Mouse (Mus musculus) forebrain, embryonic 15.5 days (tissue): ENCODE results near the gene Stx12. TPM values are rescaled to one million over a fixed set of nuclear protein-coding genes. Genes with fewer than 3 reads are reported as not detected.

ENCODE experiments used
- ATAC-seq: fragments of 200-750 bp; cut with Nextera tagmentation; replicated peaks from 2 replicates; pipeline ENCODE4 v1.8.0; 2017; ENCODE audit warnings: mild to moderate bottlenecking, moderate TSS enrichment, moderate library complexity
- H3K27ac ChIP-seq: fragments of 300-500 bp; sonication (generic); replicated peaks from 2 replicates; pipeline ENCODE4 v1.5.1; 2015; ENCODE audit warnings: mild to moderate bottlenecking, inconsistent platforms
- H3K27me3 ChIP-seq: fragments of 300-500 bp; sonication (generic); 2 replicates; pipeline ENCODE4 v1.6.1; 2015; ENCODE audit warnings: inconsistent platforms
- H3K36me3 ChIP-seq: fragments of 300-500 bp; sonication (generic); 2 replicates; pipeline ENCODE4 v1.6.1; 2015; ENCODE audit warnings: mild to moderate bottlenecking, inconsistent platforms
- H3K4me1 ChIP-seq: fragments of 300-500 bp; sonication (generic); 2 replicates; pipeline ENCODE4 v1.6.1; 2015; ENCODE audit warnings: inconsistent platforms
- H3K4me2 ChIP-seq: fragments of 300-500 bp; sonication (generic); replicated peaks from 2 replicates; pipeline ENCODE4 v1.6.1; 2015; ENCODE audit warnings: mild to moderate bottlenecking, inconsistent platforms
- H3K4me3 ChIP-seq: fragments of 300-500 bp; sonication (generic); 2 replicates; pipeline ENCODE4 v1.5.1; 2015; ENCODE audit warnings: mild to moderate bottlenecking, inconsistent platforms
- H3K9ac ChIP-seq: fragments of 300-500 bp; sonication (generic); replicated peaks from 2 replicates; pipeline ENCODE4 v1.6.1; 2015; ENCODE audit warnings: mild to moderate bottlenecking, inconsistent platforms
- H3K9me3 ChIP-seq: fragments of 300-500 bp; sonication (generic); 2 replicates; pipeline ENCODE4 v1.6.1; 2016; ENCODE audit warnings: inconsistent platforms
- WGBS: fragments of 180-500 bp; shearing (Covaris S2); methylation state at CpG from one replicate; pipeline ENCODE4 v1.1.7; 2015; ENCODE audit warnings: mixed read lengths; 5-methylcytosine and 5-hydroxymethylcytosine counted together
- polyA plus RNA-seq: library from polyadenylated mRNA; unstranded; fragments of >200 nt; fragmentation: Nextera tagmentation; extraction: Ambion mirVana; gene quantifications from 2 replicates; pipeline ENCODE4 v1.2.1, GENCODE M21; 2015

Gene Stx12
- polyA plus RNA-seq, 1 experiment from 2014 or later, result 158 TPM

DNA sequence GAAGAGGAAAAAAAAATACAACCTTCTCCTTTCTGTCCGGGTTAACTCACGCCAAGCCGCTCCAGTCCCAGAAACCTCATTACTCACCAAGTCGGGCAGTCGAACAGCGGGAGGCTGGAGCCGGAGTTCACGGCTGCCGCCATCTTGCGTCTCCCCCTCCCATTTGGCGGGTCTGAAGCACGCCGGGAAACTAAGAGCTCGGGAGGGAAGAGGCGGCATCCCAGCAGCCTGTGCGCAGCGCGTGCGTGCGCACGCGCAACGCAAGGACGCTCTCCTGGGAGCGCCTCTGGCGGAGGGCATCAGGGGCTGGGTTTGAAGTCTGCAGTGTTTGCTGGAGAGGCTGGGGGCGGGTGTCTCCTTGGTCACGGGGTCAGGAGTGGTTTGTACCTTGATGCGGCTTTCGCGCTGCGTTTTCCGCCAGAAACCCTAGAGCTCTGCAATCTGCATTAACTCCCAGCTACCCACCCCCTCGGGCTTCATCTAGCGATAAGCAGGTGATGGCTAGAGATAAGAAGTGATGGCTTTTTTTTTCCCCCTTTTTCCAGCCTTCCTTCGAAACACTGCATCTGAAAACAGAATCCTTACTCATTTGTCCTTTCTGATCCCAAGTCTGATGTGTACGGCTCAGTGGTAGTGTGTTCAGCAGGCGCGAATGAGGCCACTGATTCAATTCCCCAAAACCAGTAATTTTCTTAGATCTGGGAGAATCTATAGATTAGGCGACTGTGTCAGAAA is 41.2 kb downstream of the Stx12 start, which contains the start of gene Ppp1r8:
Ppp1r8 (minus strand) TSS at position 200 of the 735 bp plus-strand sequence.
- peak within 1 kb of the TSS; percentile 85 for H3K4me3 ChIP-seq
- peak within 1 kb of the TSS; percentile 89 for H3K27ac ChIP-seq
- peaks cover 25% of the 10 kb centered on the region for H3K36me3 ChIP-seq
- peak within 1 kb of the TSS; percentile 88 for H3K9ac ChIP-seq
- peak within 1 kb of the TSS; percentile 71 for H3K4me2 ChIP-seq
- ATAC-seq, result peak; percentile 100
- no peaks in the 10 kb centered on the region for H3K9me3 ChIP-seq
- WGBS, result under 1% methylated on average over 40 of the region's 40 CpGs
- no peaks in the 10 kb centered on the region for H3K27me3 ChIP-seq
- peaks cover 21% of the 10 kb centered on the region for H3K4me1 ChIP-seq

DNA sequence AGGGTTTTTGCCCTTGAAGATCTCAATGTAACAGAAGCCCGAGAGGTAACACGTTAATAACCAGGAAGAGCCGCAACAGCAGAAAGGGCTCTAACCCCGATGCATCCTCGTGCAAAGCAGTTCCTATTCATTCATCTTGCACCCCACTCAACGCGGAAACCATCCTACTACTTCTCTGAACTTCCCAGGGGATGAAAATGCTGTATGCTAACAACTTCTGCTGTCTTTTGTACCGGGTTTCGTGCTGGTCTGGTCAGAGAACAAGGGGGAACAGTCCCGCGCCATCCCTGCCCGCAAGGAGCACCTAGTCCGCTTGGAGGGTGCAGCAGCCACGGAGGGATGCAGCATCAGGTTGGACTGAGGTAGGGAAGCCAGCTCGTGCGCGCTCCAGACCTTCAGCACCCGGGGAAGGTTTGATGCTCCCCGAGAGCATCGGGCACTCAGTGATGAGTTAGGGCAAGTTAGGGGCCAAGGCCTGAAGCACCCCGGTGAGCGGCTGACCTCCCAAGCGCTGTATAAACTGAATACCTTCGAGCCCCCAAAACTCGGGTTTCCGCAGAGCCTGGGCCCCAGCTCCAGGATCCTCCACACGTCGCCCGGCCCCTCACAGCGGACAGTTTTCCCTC is 41.9 kb downstream of the Stx12 start:
- peak overlapping the region; percentile 85 for H3K4me3 ChIP-seq
- peak overlapping the region; percentile 71 for H3K4me2 ChIP-seq
- H3K27me3 ChIP-seq, result no peaks in the 10 kb centered on the region
- under 1% methylated on average over 30 of the region's 30 CpGs for WGBS
- peaks cover 21% of the 10 kb centered on the region for H3K4me1 ChIP-seq
- peak; percentile 42; the same call in 1 of the 2 replicates for ATAC-seq
- H3K27ac ChIP-seq, result peak overlapping the region; percentile 89
- H3K9me3 ChIP-seq, result no peaks in the 10 kb centered on the region
- peak overlapping the region; percentile 88 for H3K9ac ChIP-seq
- H3K36me3 ChIP-seq, result peaks cover 31% of the 10 kb centered on the region

DNA sequence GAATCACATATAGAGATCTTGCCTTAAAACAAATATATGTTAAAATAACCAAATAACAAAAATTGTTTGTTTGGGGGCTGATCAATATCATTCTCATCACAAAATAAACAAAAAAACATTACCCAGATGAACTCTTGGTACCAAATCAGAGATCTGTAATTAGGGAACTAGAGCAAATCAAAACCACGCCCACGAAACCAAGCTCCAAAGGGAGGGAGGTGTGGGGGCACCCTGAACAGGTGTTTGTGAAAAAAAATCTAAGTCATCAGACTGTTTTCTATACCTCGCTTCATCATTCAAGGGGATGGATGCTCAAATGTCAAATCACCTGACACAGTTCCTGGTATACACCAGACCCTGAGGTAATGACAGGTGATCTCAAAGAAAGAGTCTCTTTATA is 42.8 kb downstream of the Stx12 start:
- ATAC-seq, result no peak
- peak overlapping the region; percentile 89; the same call in 1 of the 2 replicates for H3K27ac ChIP-seq
- H3K4me2 ChIP-seq, result peak overlapping the region; percentile 71
- H3K36me3 ChIP-seq, result peaks cover 35% of the 10 kb centered on the region
- H3K4me3 ChIP-seq, result peak overlapping the region; percentile 85
- peak overlapping the region; percentile 88 for H3K9ac ChIP-seq
- WGBS, result 82% methylated on average over 3 of the region's 3 CpGs
- peaks cover 21% of the 10 kb centered on the region for H3K4me1 ChIP-seq
- no peaks in the 10 kb centered on the region for H3K9me3 ChIP-seq
- H3K27me3 ChIP-seq, result no peaks in the 10 kb centered on the region

DNA sequence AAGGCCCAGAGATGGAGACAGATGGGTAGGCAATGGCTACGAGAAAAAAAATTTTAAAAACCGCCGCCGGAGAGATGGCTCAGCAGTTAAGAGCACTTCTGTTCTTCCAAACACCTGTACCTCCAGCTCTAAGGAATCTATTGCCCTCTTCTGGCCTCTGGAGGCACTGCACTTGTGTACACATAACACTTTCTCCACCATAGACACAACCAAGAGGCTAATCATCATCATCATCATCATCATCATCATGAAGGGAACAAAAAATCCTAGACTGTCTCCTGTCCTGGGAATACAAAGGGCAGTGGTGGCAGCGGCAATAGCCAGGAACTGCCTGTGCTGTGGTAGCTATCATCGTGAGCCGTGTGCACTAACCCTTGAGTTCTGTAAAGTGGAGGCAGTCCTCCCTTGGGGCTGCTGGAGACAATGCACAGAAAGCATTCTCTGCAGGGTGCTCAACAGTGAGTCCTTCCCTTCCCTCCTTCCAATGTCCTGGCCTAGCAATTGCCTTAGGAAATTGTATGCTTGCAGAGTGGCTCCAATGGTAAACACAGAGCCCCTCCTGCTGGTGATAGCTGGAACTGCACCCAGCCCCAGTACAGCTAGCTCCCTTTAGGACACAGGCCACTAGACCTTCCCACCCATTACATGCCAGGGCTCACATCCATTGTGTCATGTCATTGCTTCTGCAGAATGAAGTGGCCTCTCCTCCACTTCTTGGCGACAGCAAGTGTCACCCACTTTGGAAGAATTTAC is 60.5 kb downstream of the Stx12 start:
- Histone ChIP-seq H3K27ac (no peak overlapping the region), H3K4me3 (no peak overlapping the region), H3K9ac (no peak overlapping the region), H3K4me1 (no peaks in the 10 kb centered on the region), H3K9me3 (no peaks in the 10 kb centered on the region), H3K4me2 (no peak overlapping the region), H3K36me3 (peaks cover 38% of the 10 kb centered on the region), H3K27me3 (no peaks in the 10 kb centered on the region)
- ATAC-seq, result no peak
- WGBS, result 72% methylated on average over 8 of the region's 8 CpGs

DNA sequence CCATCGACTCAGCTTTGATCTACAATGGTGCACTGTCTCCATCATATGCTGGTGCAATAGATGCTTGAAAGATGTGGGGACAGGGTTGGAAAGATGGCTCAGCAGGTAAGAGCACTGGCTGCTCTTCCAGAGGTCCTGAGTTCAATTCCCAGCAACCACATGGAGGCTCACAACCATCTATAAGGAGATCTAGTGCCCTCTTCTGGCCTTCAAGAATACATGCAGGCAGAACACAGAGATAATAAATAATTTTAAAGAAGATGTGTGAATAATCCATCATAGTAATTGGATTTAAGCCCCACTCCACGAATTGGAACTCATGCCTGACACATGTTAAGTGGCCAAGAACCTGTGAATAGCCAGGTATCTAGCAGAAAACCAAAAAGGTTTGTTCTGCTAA is 65.9 kb downstream of the Stx12 start:
- no peak overlapping the region for H3K4me2 ChIP-seq
- no peak overlapping the region for H3K27ac ChIP-seq
- ATAC-seq, result no peak
- H3K27me3 ChIP-seq, result no peaks in the 10 kb centered on the region
- H3K9me3 ChIP-seq, result no peaks in the 10 kb centered on the region
- H3K4me3 ChIP-seq, result no peak overlapping the region
- no peak overlapping the region for H3K9ac ChIP-seq
- H3K36me3 ChIP-seq, result no peaks in the 10 kb centered on the region
- 52% methylated on average over 2 of the region's 2 CpGs for WGBS
- no peaks in the 10 kb centered on the region for H3K4me1 ChIP-seq

DNA sequence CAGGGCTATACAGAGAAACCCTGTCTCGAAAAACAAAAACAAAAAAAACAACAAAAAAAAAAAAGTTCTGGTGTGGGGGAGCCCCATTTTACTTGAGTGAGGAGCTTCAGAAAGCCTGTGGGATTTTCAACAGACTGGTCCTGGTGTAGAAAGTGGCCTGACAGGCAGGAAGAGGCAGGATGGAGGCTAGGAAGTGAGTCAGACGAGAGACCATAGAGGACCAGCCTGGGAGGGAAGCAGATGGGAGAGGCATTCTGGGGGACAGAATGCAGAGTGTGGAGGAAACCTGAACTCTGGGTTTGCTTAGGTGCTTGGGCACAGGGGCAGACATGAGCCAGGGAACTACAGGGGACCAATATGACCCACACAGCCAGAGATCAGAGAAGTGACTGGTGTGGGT is 67.5 kb downstream of the Stx12 start:
- Histone ChIP-seq H3K9me3 (no peaks in the 10 kb centered on the region), H3K36me3 (no peaks in the 10 kb centered on the region), H3K4me2 (no peak overlapping the region), H3K27ac (no peak overlapping the region), H3K4me1 (no peaks in the 10 kb centered on the region), H3K27me3 (no peaks in the 10 kb centered on the region), H3K9ac (no peak overlapping the region), H3K4me3 (no peak overlapping the region)
- ATAC-seq, result no peak
- WGBS, result 72% methylated on average over 2 of the region's 2 CpGs

DNA sequence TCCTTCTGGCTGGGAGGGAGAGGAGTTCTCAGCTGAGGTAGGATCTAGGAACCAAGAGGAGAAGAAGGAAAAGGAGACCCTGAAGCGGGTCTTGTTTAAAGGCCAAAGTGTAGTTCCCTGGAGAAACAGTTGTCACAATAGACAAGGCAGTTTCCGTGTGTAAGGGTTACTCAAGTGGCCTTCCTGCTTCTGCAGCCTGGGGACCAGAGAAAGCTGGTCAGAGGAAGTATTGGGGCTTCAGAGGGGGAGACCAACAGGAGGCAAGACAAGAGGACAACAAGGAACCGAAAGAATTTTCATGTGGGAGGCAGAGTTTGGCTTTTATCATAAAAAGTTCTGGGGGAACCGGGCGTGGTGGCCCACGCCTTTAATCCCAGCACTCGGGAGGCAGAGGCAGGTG is 67.9 kb downstream of the Stx12 start:
- Histone ChIP-seq H3K4me1 (no peaks in the 10 kb centered on the region), H3K9me3 (no peaks in the 10 kb centered on the region), H3K4me3 (no peak overlapping the region), H3K9ac (no peak overlapping the region), H3K27me3 (no peaks in the 10 kb centered on the region), H3K4me2 (no peak overlapping the region), H3K27ac (no peak overlapping the region), H3K36me3 (no peaks in the 10 kb centered on the region)
- WGBS, result 81% methylated on average over 7 of the region's 7 CpGs
- ATAC-seq, result no peak

DNA sequence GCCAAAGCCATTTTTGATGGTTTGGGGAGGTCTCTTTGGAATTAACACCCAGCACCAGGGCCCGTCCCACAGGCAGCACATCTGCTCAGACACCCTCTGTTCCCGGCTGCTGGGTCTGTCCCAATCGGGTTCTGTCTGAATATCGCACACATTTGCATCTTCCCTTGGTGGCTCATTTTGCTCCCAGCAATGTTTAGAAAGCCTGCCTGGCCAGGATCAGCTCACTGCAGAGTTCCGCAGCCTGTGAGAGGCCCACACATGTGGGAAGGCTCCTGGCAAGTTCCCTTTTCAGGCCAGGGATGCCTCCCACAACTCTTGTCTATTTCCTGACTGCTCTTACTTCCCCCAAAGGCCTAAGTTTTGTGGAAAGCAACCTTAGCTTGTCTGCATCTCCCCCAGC is 74.7 kb downstream of the Stx12 start:
- Histone ChIP-seq H3K4me3 (no peak overlapping the region), H3K9me3 (no peaks in the 10 kb centered on the region), H3K4me2 (no peak overlapping the region), H3K9ac (no peak overlapping the region), H3K36me3 (no peaks in the 10 kb centered on the region), H3K27me3 (no peaks in the 10 kb centered on the region), H3K4me1 (no peaks in the 10 kb centered on the region), H3K27ac (no peak overlapping the region)
- no peak for ATAC-seq
- 92% methylated on average over 5 of the region's 5 CpGs for WGBS

DNA sequence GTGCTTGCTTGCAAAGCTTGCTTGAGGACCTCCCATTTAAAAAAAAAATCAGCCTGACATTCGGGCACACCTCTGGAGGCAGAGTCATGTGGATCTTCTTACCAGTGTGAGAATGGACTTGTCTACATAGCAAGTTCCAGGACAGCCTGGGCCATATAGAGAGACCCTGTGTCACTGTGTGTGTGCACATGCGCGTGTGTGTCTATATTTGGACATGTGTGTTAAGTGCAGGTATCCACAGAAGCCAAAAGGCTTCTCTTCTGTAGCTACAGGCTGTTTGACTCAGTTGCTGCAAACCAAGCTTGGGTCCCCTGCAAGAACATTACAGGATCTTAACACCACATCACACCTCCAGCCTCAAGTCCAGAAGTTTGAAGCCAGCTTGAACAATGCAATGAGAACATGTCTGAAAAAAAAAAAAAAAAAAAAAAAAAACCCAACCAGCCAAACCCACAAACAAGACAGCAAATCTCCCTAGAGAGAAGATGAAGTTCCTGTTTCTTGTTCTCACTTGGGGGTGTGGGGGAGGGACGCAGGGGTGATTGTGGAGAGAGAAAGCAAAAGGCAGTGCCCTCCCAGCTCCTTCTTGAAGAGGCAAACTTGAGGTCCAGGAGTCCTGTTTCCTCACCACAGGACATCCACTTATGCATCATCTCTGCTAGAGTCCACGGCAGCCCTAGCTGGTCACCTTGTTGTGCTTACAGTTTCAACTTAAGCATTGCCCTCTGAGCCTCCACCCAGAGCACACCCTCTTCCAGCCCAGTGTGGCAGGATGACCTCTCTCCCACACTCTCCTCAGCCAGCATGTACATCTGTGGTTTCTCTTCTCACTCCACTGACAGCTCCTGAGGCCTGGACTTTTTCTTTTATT is 76.3 kb downstream of the Stx12 start:
- Histone ChIP-seq H3K9ac (no peak overlapping the region), H3K27ac (no peak overlapping the region), H3K36me3 (no peaks in the 10 kb centered on the region), H3K4me3 (no peak overlapping the region), H3K4me2 (no peak overlapping the region), H3K9me3 (no peaks in the 10 kb centered on the region), H3K27me3 (no peaks in the 10 kb centered on the region), H3K4me1 (no peaks in the 10 kb centered on the region)
- 80% methylated on average over 5 of the region's 5 CpGs for WGBS
- ATAC-seq, result no peak

DNA sequence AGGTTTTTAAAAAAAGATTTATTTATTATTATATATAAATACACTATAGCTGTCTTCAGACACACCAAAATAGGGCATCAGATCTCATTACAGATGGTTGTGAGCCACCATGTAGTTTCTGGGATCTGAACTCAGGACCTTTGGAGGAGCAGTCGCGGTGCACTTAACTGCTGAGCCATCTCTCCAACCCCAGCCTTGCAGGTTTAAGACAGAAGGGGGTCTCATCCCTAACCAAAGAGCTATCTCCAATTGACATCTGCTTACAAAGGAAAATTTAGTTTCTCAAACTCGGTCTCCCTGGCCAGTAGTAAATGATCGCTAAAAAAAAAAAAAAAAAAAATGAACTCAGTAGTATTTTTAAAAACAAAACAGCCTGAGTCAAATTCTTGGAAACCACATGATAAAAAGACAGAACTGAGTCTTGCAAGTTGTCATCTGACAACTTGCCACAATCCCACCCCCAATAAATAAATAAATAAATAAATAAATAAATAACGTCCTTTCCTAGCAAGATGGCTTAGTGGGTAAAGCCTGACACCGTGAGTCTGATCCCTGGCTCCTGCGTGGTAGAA is 77.6 kb downstream of the Stx12 start:
- H3K36me3 ChIP-seq, result no peaks in the 10 kb centered on the region
- no peak overlapping the region for H3K9ac ChIP-seq
- ATAC-seq, result no peak
- H3K4me2 ChIP-seq, result no peak overlapping the region
- H3K27ac ChIP-seq, result no peak overlapping the region
- no peaks in the 10 kb centered on the region for H3K27me3 ChIP-seq
- WGBS, result 90% methylated on average over 7 of the region's 7 CpGs
- no peaks in the 10 kb centered on the region for H3K4me1 ChIP-seq
- no peaks in the 10 kb centered on the region for H3K9me3 ChIP-seq
- H3K4me3 ChIP-seq, result no peak overlapping the region

DNA sequence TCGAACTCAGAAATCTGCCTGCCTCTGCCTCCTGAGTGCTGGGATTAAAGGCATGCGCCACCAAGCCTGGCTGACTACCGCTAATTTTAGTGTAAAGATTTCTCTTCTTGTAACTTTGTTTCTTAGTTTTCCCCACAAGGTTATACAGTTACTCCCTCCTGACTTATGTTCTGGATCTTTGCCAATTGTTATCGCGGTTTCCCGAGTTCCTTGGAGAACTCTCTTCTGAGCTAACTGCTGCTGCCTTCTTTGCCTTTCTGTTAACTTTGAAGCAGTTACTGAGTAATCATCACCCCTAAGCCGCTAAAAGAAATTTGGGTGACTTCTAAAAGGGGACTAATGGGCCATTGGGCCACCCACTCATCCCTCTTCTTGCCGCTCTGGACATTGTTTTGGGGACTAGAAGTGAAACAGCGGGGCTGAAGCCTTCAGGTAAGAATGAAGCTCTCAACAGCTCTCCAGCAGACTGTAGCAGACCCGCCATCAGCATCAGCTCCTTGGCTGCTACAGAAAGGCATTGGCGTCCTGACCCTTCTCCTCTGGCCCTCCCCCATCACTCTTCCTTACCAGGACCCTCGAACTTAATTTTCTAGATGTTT is 78.6 kb downstream of the Stx12 start:
- no peak overlapping the region for H3K4me3 ChIP-seq
- no peaks in the 10 kb centered on the region for H3K27me3 ChIP-seq
- 89% methylated on average over 12 of the region's 12 CpGs for WGBS
- ATAC-seq, result no peak
- no peaks in the 10 kb centered on the region for H3K4me1 ChIP-seq
- no peaks in the 10 kb centered on the region for H3K36me3 ChIP-seq
- H3K27ac ChIP-seq, result no peak overlapping the region
- no peak overlapping the region for H3K4me2 ChIP-seq
- no peaks in the 10 kb centered on the region for H3K9me3 ChIP-seq
- no peak overlapping the region for H3K9ac ChIP-seq
